Mouse (Mus musculus): ENCODE measurements around the gene Asb15. TPM values are rescaled to one million over a fixed set of nuclear protein-coding genes. Genes with fewer than 3 reads are reported as not detected.

The Asb15 gene
- polyA plus RNA-seq, 1 experiment from 2014 or later, result not detected

DNA sequence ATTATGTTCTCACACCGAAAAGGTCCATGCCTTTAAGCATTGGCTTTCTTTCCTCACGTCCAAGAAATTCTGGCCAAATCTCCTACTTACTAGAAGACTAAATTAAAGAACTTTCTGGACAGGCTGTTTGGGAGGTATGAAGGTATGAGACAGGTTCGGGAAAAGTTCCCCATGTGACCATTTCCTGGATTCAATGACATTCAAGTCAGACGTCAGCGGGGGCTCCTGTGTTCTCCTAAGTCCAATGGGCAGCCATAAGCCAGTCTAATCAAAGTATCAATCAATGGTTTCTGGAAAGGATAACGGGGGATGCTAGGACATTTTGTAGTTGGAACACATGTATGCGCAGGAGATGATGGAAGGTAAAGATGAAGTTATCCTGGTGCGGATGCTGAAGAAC lies 77.7 kb downstream of the Asb15 start:
- H3K27me3 ChIP-seq (ENCODE audit: control insufficient read depth, insufficient read depth, low read length), result no peaks in the 10 kb centered on the region

GRCm38 (mm10) chr6:24606512-24606911 lies 78.6 kb downstream of the Asb15 start:
- no peak overlapping the region for H3K27ac ChIP-seq (ENCODE audit: low read depth, low read length)
- H3K4me1 ChIP-seq (replicated peaks; ENCODE audit: control insufficient read depth, insufficient read depth, low read length), result no peaks in the 10 kb centered on the region
- ATAC-seq (replicated peaks; ENCODE audit: low FRiP score) (no peak), DNase-seq (ENCODE audit: low spot score) (no peak)
- H3K9me3 ChIP-seq (ENCODE audit: control insufficient read depth, low read length), result no peaks in the 10 kb centered on the region
- no peaks in the 10 kb centered on the region for H3K27me3 ChIP-seq (ENCODE audit: control insufficient read depth, insufficient read depth, low read length)
- H3K36me3 ChIP-seq (ENCODE audit: control insufficient read depth, insufficient read depth, low read length), result no peaks in the 10 kb centered on the region
- 83% methylated on average over 10 of the region's 10 CpGs for WGBS
- no peak overlapping the region for H3K9ac ChIP-seq (ENCODE audit: low read length)
- no peak overlapping the region for H3K4me2 ChIP-seq (ENCODE audit: low read depth, low read length, severe bottlenecking)
- no peak overlapping the region for H3K4me3 ChIP-seq (ENCODE audit: low read depth, low read length)

More for the DNA sequence above, 77.7 kb downstream of the Asb15 start:
- Histone ChIP-seq H3K9me3 (ENCODE audit: control insufficient read depth, low read length) (no peaks in the 10 kb centered on the region), H3K4me3 (ENCODE audit: low read depth, low read length) (no peak overlapping the region), H3K27ac (ENCODE audit: low read depth, low read length) (no peak overlapping the region), H3K4me1 (replicated peaks; ENCODE audit: control insufficient read depth, insufficient read depth, low read length) (no peaks in the 10 kb centered on the region), H3K36me3 (ENCODE audit: control insufficient read depth, insufficient read depth, low read length) (no peaks in the 10 kb centered on the region), H3K9ac (ENCODE audit: low read length) (no peak overlapping the region), H3K4me2 (ENCODE audit: low read depth, low read length, severe bottlenecking) (no peak overlapping the region)
- no peak for DNase-seq (ENCODE audit: low spot score)
- no peak for ATAC-seq (replicated peaks; ENCODE audit: low FRiP score)
- 94% methylated on average over 8 of the region's 8 CpGs for WGBS

DNA sequence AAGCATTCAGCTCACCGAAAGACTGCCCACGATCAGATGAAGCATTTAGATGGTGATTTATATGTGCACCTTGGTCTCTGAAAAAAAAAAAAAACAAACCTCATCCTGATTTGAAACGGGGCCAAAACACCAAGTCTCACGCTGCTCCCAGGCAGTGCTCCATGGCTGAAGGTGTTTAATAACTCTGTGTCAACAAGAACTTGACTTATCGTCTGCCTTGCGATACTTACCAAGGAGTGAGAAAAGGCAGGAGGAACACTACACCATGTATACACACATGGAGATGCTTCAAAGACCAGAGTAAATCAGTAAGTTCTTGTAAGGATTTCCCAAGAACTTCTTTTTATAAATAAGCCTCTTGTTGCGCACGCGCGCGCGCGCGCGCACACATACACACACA lies 79.6 kb downstream of the Asb15 start:
- H3K4me3 ChIP-seq (ENCODE audit: low read depth, low read length), result no peak overlapping the region
- no peaks in the 10 kb centered on the region for H3K4me1 ChIP-seq (replicated peaks; ENCODE audit: control insufficient read depth, insufficient read depth, low read length)
- H3K4me2 ChIP-seq (ENCODE audit: low read depth, low read length, severe bottlenecking), result no peak overlapping the region
- no peak for DNase-seq (ENCODE audit: low spot score)
- ATAC-seq (replicated peaks; ENCODE audit: low FRiP score), result no peak
- no peak overlapping the region for H3K9ac ChIP-seq (ENCODE audit: low read length)
- 96% methylated on average over 15 of the region's 15 CpGs for WGBS
- H3K27ac ChIP-seq (ENCODE audit: low read depth, low read length), result no peak overlapping the region
- no peaks in the 10 kb centered on the region for H3K36me3 ChIP-seq (ENCODE audit: control insufficient read depth, insufficient read depth, low read length)
- no peaks in the 10 kb centered on the region for H3K9me3 ChIP-seq (ENCODE audit: control insufficient read depth, low read length)
- H3K27me3 ChIP-seq (ENCODE audit: control insufficient read depth, insufficient read depth, low read length), result no peaks in the 10 kb centered on the region

DNA sequence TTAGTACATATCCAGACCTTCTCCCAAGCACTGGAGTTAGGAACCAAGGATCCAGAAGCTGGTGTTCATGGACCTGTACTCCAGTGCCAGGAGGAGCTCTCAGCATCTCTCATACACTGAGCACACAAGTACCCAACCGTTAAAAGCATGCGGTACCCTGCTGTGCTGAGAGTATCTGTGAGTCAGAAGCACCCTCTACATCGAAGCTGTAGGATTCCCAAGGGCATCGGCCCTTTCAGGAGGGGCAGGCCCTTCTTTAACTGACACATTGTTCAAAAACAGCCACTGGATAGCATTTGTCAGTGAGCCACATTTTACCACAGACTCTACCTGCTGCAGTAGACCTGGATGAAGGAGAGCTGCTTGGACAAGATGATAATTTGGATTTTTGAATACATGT lies 80.2 kb downstream of the Asb15 start:
- ATAC-seq (replicated peaks; ENCODE audit: low FRiP score) (no peak), DNase-seq (ENCODE audit: low spot score) (no peak)
- Histone ChIP-seq H3K27me3 (ENCODE audit: control insufficient read depth, insufficient read depth, low read length) (no peaks in the 10 kb centered on the region), H3K36me3 (ENCODE audit: control insufficient read depth, insufficient read depth, low read length) (no peaks in the 10 kb centered on the region), H3K4me3 (ENCODE audit: low read depth, low read length) (no peak overlapping the region), H3K9ac (ENCODE audit: low read length) (no peak overlapping the region), H3K27ac (ENCODE audit: low read depth, low read length) (no peak overlapping the region), H3K4me1 (replicated peaks; ENCODE audit: control insufficient read depth, insufficient read depth, low read length) (no peaks in the 10 kb centered on the region), H3K4me2 (ENCODE audit: low read depth, low read length, severe bottlenecking) (no peak overlapping the region), H3K9me3 (ENCODE audit: control insufficient read depth, low read length) (no peaks in the 10 kb centered on the region)
- WGBS, result 86% methylated on average over 4 of the region's 4 CpGs

DNA sequence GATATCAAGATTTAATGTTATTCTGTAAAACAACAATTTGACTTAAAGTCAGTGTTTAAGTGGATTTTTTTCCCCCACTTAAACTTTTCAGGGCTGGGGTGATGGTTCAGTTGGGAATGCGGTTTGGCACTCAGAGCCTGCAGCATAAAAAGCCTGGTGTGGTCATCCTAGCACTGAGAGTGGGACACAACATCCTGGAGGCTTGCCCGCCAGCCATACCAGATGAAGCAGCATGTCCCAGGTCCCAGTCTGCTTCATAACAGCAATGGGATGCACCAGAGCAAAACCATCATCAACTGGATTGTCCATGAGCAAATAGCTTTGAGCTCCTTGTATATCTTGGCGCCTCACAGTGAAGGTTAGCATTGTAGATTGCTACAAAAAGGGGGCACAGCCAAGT lies 80.7 kb downstream of the Asb15 start:
- H3K9me3 ChIP-seq (ENCODE audit: control insufficient read depth, low read length), result no peaks in the 10 kb centered on the region
- ATAC-seq (replicated peaks; ENCODE audit: low FRiP score) (no peak), DNase-seq (ENCODE audit: low spot score) (no peak)
- H3K4me1 ChIP-seq (replicated peaks; ENCODE audit: control insufficient read depth, insufficient read depth, low read length), result no peaks in the 10 kb centered on the region
- H3K27ac ChIP-seq (ENCODE audit: low read depth, low read length), result no peak overlapping the region
- WGBS, result 93% methylated on average over 3 of the region's 3 CpGs
- H3K27me3 ChIP-seq (ENCODE audit: control insufficient read depth, insufficient read depth, low read length), result no peaks in the 10 kb centered on the region
- H3K36me3 ChIP-seq (ENCODE audit: control insufficient read depth, insufficient read depth, low read length), result no peaks in the 10 kb centered on the region; the same call in 1 of the 2 replicates
- H3K4me3 ChIP-seq (ENCODE audit: low read depth, low read length), result no peak overlapping the region
- H3K9ac ChIP-seq (ENCODE audit: low read length), result no peak overlapping the region
- no peak overlapping the region for H3K4me2 ChIP-seq (ENCODE audit: low read depth, low read length, severe bottlenecking)

- Histone ChIP-seq H3K27me3 (ENCODE audit: control insufficient read depth, insufficient read depth, low read length) (no peaks in the 10 kb centered on the region), H3K36me3 (ENCODE audit: control insufficient read depth, insufficient read depth, low read length) (no peaks in the 10 kb centered on the region; the same call in 1 of the 2 replicates), H3K9ac (ENCODE audit: low read length) (no peak overlapping the region), H3K4me1 (replicated peaks; ENCODE audit: control insufficient read depth, insufficient read depth, low read length) (no peaks in the 10 kb centered on the region), H3K4me2 (ENCODE audit: low read depth, low read length, severe bottlenecking) (no peak overlapping the region), H3K27ac (ENCODE audit: low read depth, low read length) (no peak overlapping the region), H3K9me3 (ENCODE audit: control insufficient read depth, low read length) (no peaks in the 10 kb centered on the region), H3K4me3 (ENCODE audit: low read depth, low read length) (no peak overlapping the region)
- no peak for DNase-seq (ENCODE audit: low spot score)
- ATAC-seq (replicated peaks; ENCODE audit: low FRiP score), result no peak
- 88% methylated on average over 4 of the region's 4 CpGs for WGBS
Observed at GRCm38 (mm10) chr6:24609531-24609930, 81.6 kb downstream of the Asb15 start.

- DNase-seq (ENCODE audit: low spot score) (no peak), ATAC-seq (replicated peaks; ENCODE audit: low FRiP score) (no peak)
- H3K4me2 ChIP-seq (ENCODE audit: low read depth, low read length, severe bottlenecking), result no peak overlapping the region
- 90% methylated on average over 4 of the region's 4 CpGs for WGBS
- H3K36me3 ChIP-seq (ENCODE audit: control insufficient read depth, insufficient read depth, low read length), result no peaks in the 10 kb centered on the region; the same call in 1 of the 2 replicates
- no peak overlapping the region for H3K9ac ChIP-seq (ENCODE audit: low read length)
- H3K4me1 ChIP-seq (replicated peaks; ENCODE audit: control insufficient read depth, insufficient read depth, low read length), result no peaks in the 10 kb centered on the region
- H3K9me3 ChIP-seq (ENCODE audit: control insufficient read depth, low read length), result no peaks in the 10 kb centered on the region
- no peaks in the 10 kb centered on the region for H3K27me3 ChIP-seq (ENCODE audit: control insufficient read depth, insufficient read depth, low read length)
- no peak overlapping the region for H3K27ac ChIP-seq (ENCODE audit: low read depth, low read length)
- H3K4me3 ChIP-seq (ENCODE audit: low read depth, low read length), result no peak overlapping the region
Observed at GRCm38 (mm10) chr6:24610358-24610757, 82.4 kb downstream of the Asb15 start.

GRCm38 (mm10) chr6:24612074-24612755 lies 84.3 kb downstream of the Asb15 start:
- Histone ChIP-seq H3K9me3 (ENCODE audit: control insufficient read depth, low read length) (no peaks in the 10 kb centered on the region), H3K4me2 (ENCODE audit: low read depth, low read length, severe bottlenecking) (no peak overlapping the region), H3K4me3 (ENCODE audit: low read depth, low read length) (no peak overlapping the region), H3K36me3 (ENCODE audit: control insufficient read depth, insufficient read depth, low read length) (no peaks in the 10 kb centered on the region; the same call in 1 of the 2 replicates), H3K27ac (ENCODE audit: low read depth, low read length) (no peak overlapping the region), H3K9ac (ENCODE audit: low read length) (no peak overlapping the region), H3K4me1 (replicated peaks; ENCODE audit: control insufficient read depth, insufficient read depth, low read length) (no peaks in the 10 kb centered on the region), H3K27me3 (ENCODE audit: control insufficient read depth, insufficient read depth, low read length) (no peaks in the 10 kb centered on the region)
- ATAC-seq (replicated peaks; ENCODE audit: low FRiP score) (no peak), DNase-seq (ENCODE audit: low spot score) (no peak)
- 92% methylated on average over 7 of the region's 7 CpGs for WGBS

DNA sequence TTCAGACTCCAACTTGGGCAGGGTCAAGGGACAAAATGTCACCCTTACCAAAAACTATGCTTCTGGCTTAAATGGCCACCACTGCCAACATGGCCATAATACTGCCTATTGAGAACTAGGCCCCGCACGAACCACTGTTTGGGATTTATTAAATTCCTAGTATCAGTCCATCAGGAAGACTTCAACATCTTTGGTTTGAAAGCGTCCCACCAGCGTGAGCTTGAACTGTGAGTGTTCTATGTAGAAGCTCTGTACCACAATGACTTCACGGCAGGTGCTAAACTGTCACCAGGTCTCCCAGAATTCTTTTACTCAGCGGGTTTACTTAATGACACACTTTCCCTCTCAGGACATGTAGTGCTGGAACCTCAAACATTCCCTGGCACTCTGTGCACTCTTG lies 85.4 kb downstream of the Asb15 start:
- H3K36me3 ChIP-seq (ENCODE audit: control insufficient read depth, insufficient read depth, low read length), result peaks cover 3% of the 10 kb centered on the region; the same call in 1 of the 2 replicates
- H3K27me3 ChIP-seq (ENCODE audit: control insufficient read depth, insufficient read depth, low read length), result no peaks in the 10 kb centered on the region
- H3K4me1 ChIP-seq (replicated peaks; ENCODE audit: control insufficient read depth, insufficient read depth, low read length), result no peaks in the 10 kb centered on the region
- H3K9ac ChIP-seq (ENCODE audit: low read length), result no peak overlapping the region
- ATAC-seq (replicated peaks; ENCODE audit: low FRiP score) (no peak; the same call in 1 of the 2 replicates), DNase-seq (ENCODE audit: low spot score) (no peak)
- no peaks in the 10 kb centered on the region for H3K9me3 ChIP-seq (ENCODE audit: control insufficient read depth, low read length)
- H3K4me2 ChIP-seq (ENCODE audit: low read depth, low read length, severe bottlenecking), result no peak overlapping the region
- 93% methylated on average over 6 of the region's 6 CpGs for WGBS
- no peak overlapping the region for H3K27ac ChIP-seq (ENCODE audit: low read depth, low read length)
- no peak overlapping the region for H3K4me3 ChIP-seq (ENCODE audit: low read depth, low read length)

Data from forebrain, embryonic 11.5 days (tissue).